Mouse (Mus musculus): ENCODE results near the gene Crlf1. TPM values are rescaled to one million over a fixed set of nuclear protein-coding genes. Genes with fewer than 3 reads are reported as not detected.
A peak's percentile ranks its signal among the peaks of the same experiment; 100 is the strongest.
"Not testable (repeated sequence)": the region's sequence is repeated elsewhere in the genome, so short reads cannot be mapped to it uniquely, and the experiment has no call there.

The Crlf1 gene
- polyA plus RNA-seq, 1 experiment from 2014 or later, result 1.7 TPM

- peak overlapping the region; percentile 97 for H3K4me3 ChIP-seq (replicated peaks)
- no peak for ATAC-seq (ENCODE audit: insufficient read depth)
- peak overlapping the region; percentile 100 for H3K27ac ChIP-seq (replicated peaks)
- H3K9me3 ChIP-seq (replicated peaks), result no peaks in the 10 kb centered on the region
- WGBS (ENCODE audit: insufficient replicate concordance), result 1% methylated on average over 25 of the region's 25 CpGs
- no peaks in the 10 kb centered on the region for H3K27me3 ChIP-seq
- peak overlapping the region; percentile 85 for H3K4me2 ChIP-seq
- peak overlapping the region; percentile 97 for H3K9ac ChIP-seq
- peaks cover 42% of the 10 kb centered on the region for H3K36me3 ChIP-seq (replicated peaks)
- peaks cover 70% of the 10 kb centered on the region for H3K4me1 ChIP-seq (replicated peaks)
Observed at GRCm38 (mm10) chr8:70509281-70509952, 16.5 kb downstream of the Crlf1 start.

- H3K9me3 ChIP-seq (replicated peaks), result no peaks in the 10 kb centered on the region
- H3K4me2 ChIP-seq, result peak within 1 kb of the TSS; percentile 85
- peaks cover 62% of the 10 kb centered on the region for H3K4me1 ChIP-seq (replicated peaks)
- H3K9ac ChIP-seq, result peak within 1 kb of the TSS; percentile 97
- peak; percentile 74 for ATAC-seq (ENCODE audit: insufficient read depth)
- H3K4me3 ChIP-seq (replicated peaks), result peak within 1 kb of the TSS; percentile 97
- peak within 1 kb of the TSS; percentile 100 for H3K27ac ChIP-seq (replicated peaks)
- peaks cover 50% of the 10 kb centered on the region for H3K36me3 ChIP-seq (replicated peaks)
- no peaks in the 10 kb centered on the region for H3K27me3 ChIP-seq
- under 1% methylated on average over 74 of the region's 74 CpGs for WGBS (ENCODE audit: insufficient replicate concordance)
Observed at GRCm38 (mm10) chr8:70510228-70510915, 17.4 kb downstream of the Crlf1 start, which contains the start of gene Uba52. Gene Uba52 (minus strand): TSS chr8:70510801.

GRCm38 (mm10) chr8:70511174-70511573 is 18.2 kb downstream of the Crlf1 start:
- H3K9me3 ChIP-seq (replicated peaks); H3K27me3 ChIP-seq; ATAC-seq (ENCODE audit: insufficient read depth): not testable (repeated sequence)
- H3K4me2 ChIP-seq, result peak overlapping the region; percentile 85
- peak overlapping the region; percentile 100 for H3K27ac ChIP-seq (replicated peaks)
- peak overlapping the region; percentile 97 for H3K9ac ChIP-seq
- H3K4me3 ChIP-seq (replicated peaks), result peak overlapping the region; percentile 97
- peaks cover 54% of the 10 kb centered on the region for H3K4me1 ChIP-seq (replicated peaks)
- WGBS (ENCODE audit: insufficient replicate concordance), result 32% methylated on average over 6 of the region's 6 CpGs
- peaks cover 58% of the 10 kb centered on the region for H3K36me3 ChIP-seq (replicated peaks)

GRCm38 (mm10) chr8:70511770-70512169 is 18.8 kb downstream of the Crlf1 start:
- Histone ChIP-seq H3K36me3 (replicated peaks) (peaks cover 63% of the 10 kb centered on the region), H3K27ac (replicated peaks) (peak overlapping the region; percentile 100), H3K4me2 (peak overlapping the region; percentile 85), H3K4me1 (replicated peaks) (peaks cover 50% of the 10 kb centered on the region), H3K9me3 (replicated peaks) (no peaks in the 10 kb centered on the region), H3K27me3 (no peaks in the 10 kb centered on the region), H3K9ac (peak overlapping the region; percentile 97), H3K4me3 (replicated peaks) (peak overlapping the region; percentile 97)
- ATAC-seq (ENCODE audit: insufficient read depth), result no peak
- 72% methylated on average over 2 of the region's 2 CpGs for WGBS (ENCODE audit: insufficient replicate concordance)

GRCm38 (mm10) chr8:70512253-70512903 is 19.4 kb downstream of the Crlf1 start:
- ATAC-seq (ENCODE audit: insufficient read depth), result no peak
- peaks cover 58% of the 10 kb centered on the region for H3K36me3 ChIP-seq (replicated peaks)
- 58% methylated on average over 11 of the region's 11 CpGs for WGBS (ENCODE audit: insufficient replicate concordance)
- H3K9ac ChIP-seq, result 0 out of 2 replicates have a peak overlapping the region, but pooled peaks have one; percentile 97
- H3K4me3 ChIP-seq (replicated peaks), result peak overlapping the region; percentile 97; the same call in 1 of the 2 replicates
- H3K4me2 ChIP-seq, result peak overlapping the region; percentile 85
- peaks cover 45% of the 10 kb centered on the region for H3K4me1 ChIP-seq (replicated peaks)
- no peaks in the 10 kb centered on the region for H3K9me3 ChIP-seq (replicated peaks)
- H3K27ac ChIP-seq (replicated peaks), result peak overlapping the region; percentile 100
- no peaks in the 10 kb centered on the region for H3K27me3 ChIP-seq

- peaks cover 45% of the 10 kb centered on the region for H3K4me1 ChIP-seq (replicated peaks)
- 63% methylated on average over 2 of the region's 2 CpGs for WGBS (ENCODE audit: insufficient replicate concordance)
- no peak overlapping the region for H3K9ac ChIP-seq
- no peaks in the 10 kb centered on the region for H3K27me3 ChIP-seq
- no peaks in the 10 kb centered on the region for H3K9me3 ChIP-seq (replicated peaks)
- H3K36me3 ChIP-seq (replicated peaks), result peaks cover 58% of the 10 kb centered on the region
- H3K27ac ChIP-seq (replicated peaks), result no peak overlapping the region
- ATAC-seq (ENCODE audit: insufficient read depth), result no peak
- no peak overlapping the region for H3K4me2 ChIP-seq
- no peak overlapping the region for H3K4me3 ChIP-seq (replicated peaks)
Observed at GRCm38 (mm10) chr8:70513441-70513840, 20.5 kb downstream of the Crlf1 start.

DNA sequence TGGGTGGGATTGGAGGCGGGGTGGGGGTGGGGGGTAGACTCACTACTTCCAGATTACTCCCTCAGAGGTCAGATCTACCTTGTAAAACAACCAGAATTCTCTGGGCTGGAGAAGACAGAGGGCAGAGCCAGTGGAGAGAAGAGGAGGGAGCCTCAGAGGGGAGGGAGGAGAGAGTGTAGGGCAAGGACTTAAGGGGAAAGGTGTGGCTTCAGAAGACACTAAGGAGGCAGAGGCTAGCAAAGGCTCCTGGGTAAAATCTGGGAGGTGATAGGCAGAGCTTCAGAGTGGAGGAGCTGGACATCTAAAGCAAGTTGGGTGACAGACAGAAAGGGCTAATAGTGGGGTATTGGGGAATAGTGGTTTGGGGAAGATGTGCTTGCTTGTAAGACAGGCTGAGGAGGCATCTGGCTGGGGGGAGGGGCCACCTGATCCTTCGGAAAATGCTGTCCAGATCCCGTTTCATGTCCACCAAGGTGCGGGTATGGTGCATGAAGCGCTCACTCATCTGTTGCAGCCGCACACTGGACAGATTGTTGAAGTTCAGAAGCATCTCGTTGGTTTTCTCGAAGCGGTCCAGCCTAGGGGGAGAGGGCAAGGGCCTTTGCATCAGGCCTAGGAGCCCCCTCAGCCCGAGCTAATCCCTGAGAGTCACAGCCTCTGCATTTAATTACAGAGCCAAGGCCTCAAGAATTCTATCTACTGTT is 25.1 kb downstream of the Crlf1 start:
- 76% methylated on average over 10 of the region's 10 CpGs for WGBS (ENCODE audit: insufficient replicate concordance)
- no peak for ATAC-seq (ENCODE audit: insufficient read depth)
- H3K4me1 ChIP-seq (replicated peaks), result peaks cover 29% of the 10 kb centered on the region

GRCm38 (mm10) chr8:70519043-70519442 is 26.1 kb downstream of the Crlf1 start:
- Histone ChIP-seq H3K4me1 (replicated peaks) (peaks cover 33% of the 10 kb centered on the region), H3K36me3 (replicated peaks) (peaks cover 48% of the 10 kb centered on the region), H3K27ac (replicated peaks) (no peak overlapping the region), H3K9me3 (replicated peaks) (no peaks in the 10 kb centered on the region), H3K9ac (no peak overlapping the region), H3K4me3 (replicated peaks) (no peak overlapping the region), H3K27me3 (no peaks in the 10 kb centered on the region), H3K4me2 (no peak overlapping the region)
- no peak for ATAC-seq (ENCODE audit: insufficient read depth)
- 85% methylated on average over 6 of the region's 6 CpGs for WGBS (ENCODE audit: insufficient replicate concordance)

More for the DNA sequence above, 25.1 kb downstream of the Crlf1 start:
- Histone ChIP-seq H3K9me3 (replicated peaks) (no peaks in the 10 kb centered on the region), H3K27me3 (no peaks in the 10 kb centered on the region), H3K4me2 (no peak overlapping the region), H3K27ac (replicated peaks) (no peak overlapping the region), H3K9ac (no peak overlapping the region), H3K4me3 (replicated peaks) (no peak overlapping the region), H3K36me3 (replicated peaks) (peaks cover 57% of the 10 kb centered on the region)

DNA sequence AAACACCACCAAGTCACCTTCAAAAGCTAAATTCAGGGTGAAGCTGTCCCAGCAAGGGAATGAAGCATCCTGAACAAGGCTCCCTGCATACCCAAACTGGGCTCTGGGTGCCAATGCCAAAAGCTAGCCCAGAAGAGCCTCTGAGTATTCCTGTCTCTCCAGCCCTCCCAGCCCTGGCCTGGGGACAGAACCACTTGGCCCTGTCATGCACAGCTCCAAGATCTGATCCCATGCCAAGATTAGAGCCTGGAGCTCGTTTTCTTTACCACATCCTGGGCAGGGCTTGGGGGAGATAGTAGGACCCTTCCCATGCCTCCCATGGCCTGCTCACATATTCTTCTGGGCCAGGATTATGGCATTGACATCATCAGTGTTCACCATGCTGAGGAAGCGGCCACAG is 26.6 kb downstream of the Crlf1 start:
- H3K4me1 ChIP-seq (replicated peaks), result peaks cover 33% of the 10 kb centered on the region
- H3K27me3 ChIP-seq, result no peaks in the 10 kb centered on the region

DNA sequence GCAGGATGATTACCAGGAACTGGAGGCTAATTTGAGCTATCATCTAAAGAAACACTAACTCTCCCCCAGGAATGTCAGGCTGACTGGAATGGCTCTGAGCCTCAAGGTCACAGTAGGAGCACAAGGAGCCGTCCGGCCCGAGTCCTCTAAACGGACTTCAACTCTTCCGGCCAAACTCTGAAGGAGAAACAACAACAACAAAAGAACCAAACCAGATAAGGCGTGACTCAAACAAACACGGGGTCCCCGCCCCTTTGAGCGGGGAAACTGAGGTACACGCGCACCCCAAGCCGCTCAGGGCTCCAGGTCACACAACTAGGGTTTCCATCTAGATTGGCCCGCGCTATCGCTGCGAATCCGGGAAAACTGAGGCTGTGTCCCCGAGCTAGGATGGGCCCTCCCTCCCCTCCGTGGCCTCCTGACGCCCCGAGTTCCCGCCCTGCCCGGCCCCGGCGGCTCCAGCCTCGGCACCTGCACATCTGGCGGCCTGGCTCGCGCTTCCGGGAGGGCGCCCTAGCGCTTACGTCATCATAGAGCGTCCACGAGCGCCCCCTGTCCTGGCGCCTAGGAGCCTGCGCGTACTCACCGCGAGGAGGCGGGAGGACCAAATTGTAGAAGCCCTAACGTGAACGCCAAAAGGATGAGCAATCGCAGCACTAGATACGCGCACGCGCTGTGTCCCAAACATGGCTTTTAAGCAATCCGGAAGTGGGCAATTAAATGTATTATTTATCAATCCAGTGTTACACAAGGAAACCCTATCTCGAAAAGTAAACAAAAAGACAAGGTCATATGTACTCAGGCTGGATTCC is 29.8 kb downstream of the Crlf1 start:
- Histone ChIP-seq H3K9me3 (replicated peaks) (no peaks in the 10 kb centered on the region), H3K4me1 (replicated peaks) (peaks cover 47% of the 10 kb centered on the region), H3K4me3 (replicated peaks) (peak overlapping the region; percentile 77), H3K9ac (peak overlapping the region; percentile 84), H3K27me3 (no peaks in the 10 kb centered on the region), H3K4me2 (peak overlapping the region; percentile 85), H3K36me3 (replicated peaks) (peaks cover 17% of the 10 kb centered on the region), H3K27ac (replicated peaks) (peak overlapping the region; percentile 94)
- ATAC-seq (ENCODE audit: insufficient read depth), result peak; percentile 81
- WGBS (ENCODE audit: insufficient replicate concordance), result under 1% methylated on average over 51 of the region's 51 CpGs

More for the DNA sequence above, 26.6 kb downstream of the Crlf1 start:
- no peak for ATAC-seq (ENCODE audit: insufficient read depth)
- Histone ChIP-seq H3K36me3 (replicated peaks) (peaks cover 42% of the 10 kb centered on the region), H3K27ac (replicated peaks) (no peak overlapping the region), H3K9me3 (replicated peaks) (no peaks in the 10 kb centered on the region), H3K9ac (no peak overlapping the region), H3K4me2 (no peak overlapping the region), H3K4me3 (replicated peaks) (no peak overlapping the region)
- WGBS (ENCODE audit: insufficient replicate concordance), result 37% methylated on average over 2 of the region's 2 CpGs

All from liver, embryonic 15.5 days (tissue).